Mouse (Mus musculus) heart, embryonic 10.5 days (tissue): ENCODE data around the gene Pold1. TPM values are rescaled to one million over a fixed set of nuclear protein-coding genes. Genes with fewer than 3 reads are reported as not detected.

Source experiments
- DNase-seq: peaks from one replicate; pipeline ENCODE4 v3.0.0-alpha.2; 2017; ENCODE audit warnings: low spot score
- H3K27ac ChIP-seq: fragments of 300-500 bp; sonication (generic); 2 replicates; pipeline ENCODE4 v1.5.1; 2016; ENCODE audit warnings: mild to moderate bottlenecking
- H3K27me3 ChIP-seq: fragments of 300-500 bp; sonication (generic); 2 replicates; pipeline ENCODE4 v1.6.1; 2016; ENCODE audit warnings: mild to moderate bottlenecking; ENCODE audit not compliant: poor library complexity, insufficient read depth, severe bottlenecking
- H3K36me3 ChIP-seq: fragments of 300-500 bp; sonication (generic); 2 replicates; pipeline ENCODE4 v1.6.1; 2016; ENCODE audit warnings: mild to moderate bottlenecking, moderate library complexity
- H3K4me1 ChIP-seq: fragments of 300-500 bp; sonication (generic); 2 replicates; pipeline ENCODE4 v1.6.1; 2016; ENCODE audit warnings: mild to moderate bottlenecking
- H3K4me3 ChIP-seq: fragments of 300-500 bp; sonication (generic); 2 replicates; pipeline ENCODE4 v1.5.1; 2016; ENCODE audit warnings: mild to moderate bottlenecking, moderate library complexity
- H3K9me3 ChIP-seq: fragments of 300-500 bp; sonication (generic); 2 replicates; pipeline ENCODE4 v1.6.1; 2016; ENCODE audit warnings: mild to moderate bottlenecking, moderate library complexity
- WGBS: fragments of 180-500 bp; shearing (Covaris S2); methylation state at CpG from one replicate; pipeline ENCODE4 v1.1.7; 2016; 5-methylcytosine and 5-hydroxymethylcytosine counted together
- polyA plus RNA-seq: library from polyadenylated mRNA; unstranded; fragments of >200 nt; fragmentation: Nextera tagmentation; extraction: Ambion mirVana; gene quantifications from 2 replicates; pipeline ENCODE4 v1.2.1, GENCODE M21; 2016

The Pold1 gene
- polyA plus RNA-seq = 96.8 and 101 TPM in 2 replicates

GRCm38 (mm10) chr7:44548497-44549087, at the start of gene Pold1:
Pold1 (minus strand) TSS chr7:44548849.
- peak; percentile 100 for DNase-seq
- H3K9me3 ChIP-seq = no peaks in the 10 kb centered on the region
- no peaks in the 10 kb centered on the region for H3K27me3 ChIP-seq
- peak within 1 kb of the TSS; percentile 91 for H3K27ac ChIP-seq
- peaks cover 26% of the 10 kb centered on the region for H3K4me1 ChIP-seq
- peaks cover 45% of the 10 kb centered on the region for H3K36me3 ChIP-seq
- H3K4me3 ChIP-seq = peak within 1 kb of the TSS; percentile 83
- WGBS = under 1% methylated on average over 43 of the region's 43 CpGs

GRCm38 (mm10) chr7:44598336-44598735, 49.7 kb upstream of the Pold1 start:
- DNase-seq = no peak
- WGBS = 78% methylated on average over 12 of the region's 12 CpGs
- H3K27me3 ChIP-seq = peaks cover 64% of the 10 kb centered on the region

DNA sequence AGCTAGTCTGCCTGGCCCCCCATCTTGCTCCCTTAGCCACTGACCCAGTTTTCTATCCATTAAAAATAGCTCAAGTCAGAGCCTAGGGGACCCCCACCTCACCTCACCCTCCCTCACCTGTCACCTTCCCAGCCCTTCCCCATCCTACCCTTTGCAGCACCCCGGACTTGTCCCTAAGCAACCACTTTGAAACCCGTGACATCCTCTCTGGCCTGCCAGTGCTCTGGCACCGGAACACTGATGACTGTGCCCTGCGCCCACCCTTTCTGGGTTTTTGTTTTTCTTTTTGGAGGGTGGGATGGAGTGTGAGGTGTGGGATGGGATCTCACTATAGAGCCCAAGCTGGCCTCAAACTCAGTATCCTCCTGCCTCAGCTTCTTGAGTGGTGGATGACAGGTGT, 49.0 kb upstream of the Pold1 start:
- Histone ChIP-seq H3K36me3 (no peaks in the 10 kb centered on the region), H3K4me3 (no peak overlapping the region), H3K4me1 (peaks cover 12% of the 10 kb centered on the region), H3K9me3 (no peaks in the 10 kb centered on the region), H3K27me3 (peaks cover 64% of the 10 kb centered on the region), H3K27ac (no peak overlapping the region)
- no peak for DNase-seq
- 78% methylated on average over 4 of the region's 4 CpGs for WGBS

More at GRCm38 (mm10) chr7:44598336-44598735, 49.7 kb upstream of the Pold1 start:
- no peaks in the 10 kb centered on the region for H3K9me3 ChIP-seq
- no peak overlapping the region for H3K4me3 ChIP-seq
- H3K27ac ChIP-seq = no peak overlapping the region
- H3K36me3 ChIP-seq = no peaks in the 10 kb centered on the region
- H3K4me1 ChIP-seq = peaks cover 13% of the 10 kb centered on the region

DNA sequence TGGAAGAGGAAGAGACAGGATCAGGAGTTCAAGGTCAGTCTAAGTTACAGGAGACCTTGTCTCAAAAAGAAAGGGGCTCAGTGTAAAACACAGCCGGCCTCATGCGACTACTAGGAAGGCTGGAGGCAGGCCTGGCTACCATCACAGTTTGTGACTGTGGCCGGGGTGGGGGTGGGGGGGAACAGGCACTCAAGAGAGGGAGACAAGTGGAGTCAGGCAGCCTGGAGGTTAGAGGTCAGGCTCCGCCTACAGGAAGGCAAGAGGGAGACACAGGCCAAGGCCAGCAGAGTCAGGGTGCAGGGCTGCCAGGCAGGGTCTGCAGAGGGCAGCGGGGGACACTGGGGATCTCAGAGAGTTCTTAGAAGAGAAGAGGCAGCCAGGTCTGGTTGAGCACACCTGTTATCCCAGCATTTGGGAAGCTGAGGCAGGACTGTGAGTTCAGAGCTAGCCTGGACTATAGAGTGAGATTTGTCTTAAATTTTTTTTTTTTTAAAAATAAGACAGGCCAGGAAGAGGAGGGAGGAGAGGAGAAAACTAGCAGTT, 48.4 kb upstream of the Pold1 start:
- Histone ChIP-seq H3K4me3 (no peak overlapping the region), H3K27me3 (peaks cover 64% of the 10 kb centered on the region), H3K27ac (no peak overlapping the region), H3K4me1 (peaks cover 9% of the 10 kb centered on the region), H3K36me3 (no peaks in the 10 kb centered on the region), H3K9me3 (no peaks in the 10 kb centered on the region)
- no peak for DNase-seq
- WGBS = 40% methylated on average over 5 of the region's 5 CpGs

- no peak overlapping the region for H3K27ac ChIP-seq
- no peak overlapping the region for H3K4me3 ChIP-seq
- no peaks in the 10 kb centered on the region for H3K9me3 ChIP-seq
- WGBS = 96% methylated on average over 6 of the region's 6 CpGs
- no peak for DNase-seq
- H3K36me3 ChIP-seq = no peaks in the 10 kb centered on the region
- peaks cover 14% of the 10 kb centered on the region for H3K4me1 ChIP-seq
- H3K27me3 ChIP-seq = peaks cover 64% of the 10 kb centered on the region
These were observed 47.4 kb upstream of the Pold1 start for GRCm38 (mm10) chr7:44596051-44596450.

GRCm38 (mm10) chr7:44595131-44595561, 46.5 kb upstream of the Pold1 start:
- H3K9me3 ChIP-seq = no peaks in the 10 kb centered on the region
- WGBS = 89% methylated on average over 20 of the region's 20 CpGs
- no peaks in the 10 kb centered on the region for H3K36me3 ChIP-seq
- peaks cover 64% of the 10 kb centered on the region for H3K27me3 ChIP-seq
- peaks cover 23% of the 10 kb centered on the region for H3K4me1 ChIP-seq
- no peak for DNase-seq
- no peak overlapping the region for H3K27ac ChIP-seq
- H3K4me3 ChIP-seq = no peak overlapping the region

GRCm38 (mm10) chr7:44594291-44594690, 45.6 kb upstream of the Pold1 start:
- no peak for DNase-seq
- H3K27ac ChIP-seq = no peak overlapping the region
- WGBS = 69% methylated on average over 6 of the region's 6 CpGs
- no peaks in the 10 kb centered on the region for H3K9me3 ChIP-seq
- H3K36me3 ChIP-seq = no peaks in the 10 kb centered on the region
- H3K4me3 ChIP-seq = no peak overlapping the region
- peaks cover 28% of the 10 kb centered on the region for H3K4me1 ChIP-seq
- peaks cover 65% of the 10 kb centered on the region for H3K27me3 ChIP-seq

DNA sequence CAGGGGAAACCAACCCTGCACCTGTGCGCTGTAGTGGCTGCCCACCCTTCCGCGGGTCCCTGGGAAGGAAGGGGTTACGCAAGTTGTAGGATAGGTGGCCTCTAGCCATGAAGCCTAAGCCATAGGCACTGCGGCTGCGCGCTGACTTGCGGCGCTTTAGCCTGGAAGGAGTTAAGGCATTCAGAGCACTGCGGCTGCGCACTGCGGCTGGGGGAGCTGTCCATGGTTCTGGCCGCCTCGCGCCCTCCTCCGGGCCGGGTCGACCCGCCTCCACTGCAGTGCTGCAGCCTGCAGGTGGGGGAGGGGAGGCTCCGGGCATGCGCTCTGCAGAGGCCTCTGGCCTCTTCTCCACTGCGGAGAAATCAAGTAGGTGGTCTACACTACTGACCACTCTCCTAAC, 45.1 kb upstream of the Pold1 start:
- DNase-seq = peak; percentile 88
- H3K9me3 ChIP-seq = no peaks in the 10 kb centered on the region
- H3K36me3 ChIP-seq = no peaks in the 10 kb centered on the region
- H3K27ac ChIP-seq = no peak overlapping the region
- H3K4me1 ChIP-seq = peaks cover 33% of the 10 kb centered on the region
- H3K4me3 ChIP-seq = peak overlapping the region; percentile 33; the same call in 1 of the 2 replicates
- WGBS = under 1% methylated on average over 22 of the region's 22 CpGs
- peaks cover 65% of the 10 kb centered on the region for H3K27me3 ChIP-seq

- peaks cover 40% of the 10 kb centered on the region for H3K4me1 ChIP-seq
- WGBS = 5% methylated on average over 15 of the region's 15 CpGs
These were observed 44.4 kb upstream of the Pold1 start for GRCm38 (mm10) chr7:44593051-44593450.

DNA sequence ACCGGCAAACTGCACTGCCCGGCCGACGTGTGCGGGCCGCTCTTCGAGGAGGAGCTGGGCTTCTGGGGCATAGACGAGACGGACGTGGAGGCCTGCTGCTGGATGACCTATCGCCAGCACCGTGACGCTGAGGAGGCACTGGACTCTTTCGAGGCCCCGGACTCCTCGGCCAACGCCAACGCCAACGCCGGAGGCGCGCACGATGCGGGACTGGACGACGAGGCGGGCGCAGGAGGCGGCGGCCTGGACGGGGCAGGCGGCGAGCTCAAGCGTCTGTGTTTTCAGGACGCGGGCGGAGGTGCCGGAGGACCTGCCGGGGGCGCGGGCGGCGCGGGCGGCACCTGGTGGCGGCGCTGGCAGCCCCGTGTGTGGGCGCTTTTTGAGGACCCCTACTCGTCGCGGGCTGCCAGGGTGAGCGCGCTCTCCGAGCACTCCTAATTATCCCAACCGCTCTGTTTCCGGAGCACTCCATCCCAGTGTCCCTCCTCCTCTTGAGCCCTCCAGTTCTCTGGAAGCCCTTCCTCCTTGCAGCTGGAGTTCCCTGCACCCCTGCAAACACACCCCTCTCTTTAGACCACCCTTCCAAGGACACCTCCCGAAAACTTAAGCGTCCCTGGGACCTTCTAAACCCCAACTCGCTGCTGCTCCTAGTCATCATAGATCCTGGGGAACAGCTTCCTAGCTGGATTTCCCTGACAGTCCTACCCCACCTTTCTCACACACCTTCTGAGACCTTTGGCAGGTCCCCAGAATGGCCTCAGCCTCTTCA, 42.9 kb upstream of the Pold1 start:
- Histone ChIP-seq H3K36me3 (no peaks in the 10 kb centered on the region), H3K4me1 (peaks cover 42% of the 10 kb centered on the region), H3K4me3 (peak overlapping the region; percentile 71), H3K9me3 (no peaks in the 10 kb centered on the region), H3K27ac (no peak overlapping the region), H3K27me3 (peaks cover 79% of the 10 kb centered on the region)
- DNase-seq = no peak
- WGBS = under 1% methylated on average over 60 of the region's 60 CpGs

More at GRCm38 (mm10) chr7:44593051-44593450, 44.4 kb upstream of the Pold1 start:
- no peak overlapping the region for H3K4me3 ChIP-seq
- H3K27me3 ChIP-seq = peaks cover 65% of the 10 kb centered on the region
- no peak overlapping the region for H3K27ac ChIP-seq
- DNase-seq = no peak
- no peaks in the 10 kb centered on the region for H3K36me3 ChIP-seq
- no peaks in the 10 kb centered on the region for H3K9me3 ChIP-seq

GRCm38 (mm10) chr7:44590402-44591347, 42.0 kb upstream of the Pold1 start, which contains the start of gene Kcnc3:
Kcnc3 (plus strand) TSS chr7:44590664.
- H3K27ac ChIP-seq = peak within 1 kb of the TSS; percentile 56
- H3K4me3 ChIP-seq = peak within 1 kb of the TSS; percentile 71
- peaks cover 88% of the 10 kb centered on the region for H3K27me3 ChIP-seq
- H3K9me3 ChIP-seq = no peaks in the 10 kb centered on the region
- H3K36me3 ChIP-seq = no peaks in the 10 kb centered on the region
- peak; percentile 97 for DNase-seq
- H3K4me1 ChIP-seq = peaks cover 44% of the 10 kb centered on the region
- WGBS = under 1% methylated on average over 79 of the region's 80 CpGs

DNA sequence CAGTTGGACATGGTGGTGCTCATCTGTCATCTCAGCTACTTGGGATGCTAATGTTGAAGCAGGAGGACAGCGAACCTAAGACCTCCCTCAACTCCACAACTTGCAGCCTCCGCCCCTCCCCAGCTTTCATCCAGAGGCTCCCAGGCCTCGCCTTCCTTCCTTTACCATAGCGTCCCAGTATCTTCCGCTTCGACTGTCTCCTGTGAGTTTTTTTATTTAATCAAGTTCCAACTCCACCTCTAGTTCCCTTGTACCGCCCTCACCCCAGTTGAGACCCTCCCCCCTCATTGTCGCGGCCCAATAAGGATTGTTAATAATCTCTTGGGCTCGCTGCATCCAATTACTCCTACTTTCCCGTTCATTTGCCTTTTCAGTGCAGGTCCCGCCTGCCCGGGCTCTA, 41.3 kb upstream of the Pold1 start:
- WGBS = 4% methylated on average over 13 of the region's 13 CpGs
- peaks cover 44% of the 10 kb centered on the region for H3K4me1 ChIP-seq

More for the DNA sequence above, 41.3 kb upstream of the Pold1 start:
- peak overlapping the region; percentile 71 for H3K4me3 ChIP-seq
- no peak overlapping the region for H3K27ac ChIP-seq
- no peak for DNase-seq
- peaks cover 95% of the 10 kb centered on the region for H3K27me3 ChIP-seq
- H3K9me3 ChIP-seq = no peaks in the 10 kb centered on the region
- H3K36me3 ChIP-seq = no peaks in the 10 kb centered on the region
